Mouse (Mus musculus) intestine, embryonic 14.5 days (tissue): Measurements from ENCODE around the gene Ripply3. TPM values are rescaled to one million over a fixed set of nuclear protein-coding genes. Genes with fewer than 3 reads are reported as not detected.

Source experiments
- ATAC-seq: fragments of 200-750 bp; cut with Nextera tagmentation; replicated peaks from 2 replicates; pipeline ENCODE4 v1.8.0; 2017; ENCODE audit warnings: low read depth, moderate number of reproducible peaks, moderate TSS enrichment, moderate library complexity; ENCODE audit not compliant: low FRiP score, low TSS enrichment
- DNase-seq: peaks from one replicate; pipeline ENCODE4 v3.0.0-alpha.2; 2018; ENCODE audit warnings: low spot score
- H3K27ac ChIP-seq: fragments of 300-500 bp; sonication (generic); 2 replicates; pipeline ENCODE4 v1.5.1; 2014; ENCODE audit warnings: low read depth, mild to moderate bottlenecking, control low read depth
- H3K27me3 ChIP-seq: fragments of 300-500 bp; sonication (generic); replicated peaks from 2 replicates; pipeline ENCODE4 v1.6.1; 2014; ENCODE audit warnings: low read length, control low read depth; ENCODE audit not compliant: control insufficient read depth, insufficient read depth
- H3K36me3 ChIP-seq: fragments of 300-500 bp; sonication (generic); 2 replicates; pipeline ENCODE4 v1.6.1; 2014; ENCODE audit warnings: low read length, control low read depth; ENCODE audit not compliant: control insufficient read depth, insufficient read depth
- H3K4me1 ChIP-seq: fragments of 300-500 bp; sonication (generic); replicated peaks from 2 replicates; pipeline ENCODE4 v1.6.1; 2014; ENCODE audit warnings: low read length, control low read depth, mixed read lengths; ENCODE audit not compliant: control insufficient read depth, insufficient read depth
- H3K4me2 ChIP-seq: fragments of 300-500 bp; sonication (generic); 2 replicates; pipeline ENCODE4 v1.6.1; 2014; ENCODE audit warnings: low read length
- H3K4me3 ChIP-seq: fragments of 300-500 bp; sonication (generic); 2 replicates; pipeline ENCODE4 v1.5.1; 2014; ENCODE audit warnings: low read depth, low read length, control low read depth, mixed read lengths
- H3K9ac ChIP-seq: fragments of 300-500 bp; sonication (generic); 2 replicates; pipeline ENCODE4 v1.6.1; 2014; ENCODE audit warnings: mild to moderate bottlenecking, low read length
- H3K9me3 ChIP-seq: fragments of 300-500 bp; sonication (generic); 2 replicates; pipeline ENCODE4 v1.6.1; 2016; ENCODE audit warnings: low read length, control low read depth; ENCODE audit not compliant: control insufficient read depth
- WGBS: fragments of 180-500 bp; shearing (Covaris S2); extraction: QIAGEN DNeasy Blood & Tissue Kit; methylation state at CpG from one replicate; pipeline ENCODE4 v1.1.7; 2014; 5-methylcytosine and 5-hydroxymethylcytosine counted together
- polyA plus RNA-seq: library from polyadenylated mRNA; unstranded; fragments of >200 nt; fragmentation: Nextera tagmentation; extraction: Ambion mirVana; gene quantifications from 2 replicates; pipeline ENCODE4 v1.2.1, GENCODE M21; 2014

Gene Ripply3
- polyA plus RNA-seq, 1 experiment from 2014 or later: 4.4 TPM

DNA sequence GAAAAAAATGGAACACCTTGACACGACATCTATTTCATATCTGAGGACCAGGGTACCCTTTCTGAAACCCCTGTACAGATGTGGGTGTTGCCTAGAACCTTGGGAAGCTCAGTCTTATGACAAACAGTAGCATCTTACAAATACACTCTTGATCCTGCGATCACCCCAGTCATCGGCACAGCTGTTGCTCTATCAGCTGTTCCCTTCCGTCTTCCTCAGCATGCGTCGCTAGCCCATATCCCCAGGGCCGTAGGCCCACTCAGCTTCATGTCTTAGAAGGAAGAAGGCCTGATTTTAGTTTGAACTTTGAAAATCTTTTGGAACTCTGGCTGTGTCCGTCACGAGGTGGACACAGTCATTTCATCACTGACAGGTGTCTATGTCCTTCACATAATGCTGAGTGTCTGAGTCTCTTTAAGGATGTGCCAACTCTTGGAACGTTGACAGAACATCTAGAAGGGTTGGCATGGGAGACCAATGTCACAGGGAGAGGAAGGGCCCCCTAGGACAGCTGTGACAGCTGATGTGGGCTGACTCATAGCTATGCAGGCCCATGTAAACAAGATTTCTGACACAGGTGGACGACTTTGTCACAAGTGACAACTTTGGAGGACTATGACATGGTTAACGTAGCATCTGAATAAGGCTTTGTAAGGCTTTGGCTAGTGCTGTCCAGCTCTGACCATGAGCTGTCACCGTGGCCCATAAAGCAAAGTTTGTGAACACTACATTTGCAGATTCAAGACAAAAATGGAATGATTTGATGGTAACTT lies 32.5 kb downstream of the Ripply3 start:
- Histone ChIP-seq H3K4me2 (no peak overlapping the region), H3K27ac (no peak overlapping the region), H3K36me3 (0 out of 2 replicates have a peak, but pooled peaks cover 5% of the 10 kb centered on the region), H3K9ac (no peak overlapping the region), H3K27me3 (no peaks in the 10 kb centered on the region), H3K9me3 (no peaks in the 10 kb centered on the region), H3K4me1 (no peaks in the 10 kb centered on the region), H3K4me3 (no peak overlapping the region)
- 88% methylated on average over 13 of the region's 13 CpGs for WGBS
- DNase-seq (no peak), ATAC-seq (no peak)

DNA sequence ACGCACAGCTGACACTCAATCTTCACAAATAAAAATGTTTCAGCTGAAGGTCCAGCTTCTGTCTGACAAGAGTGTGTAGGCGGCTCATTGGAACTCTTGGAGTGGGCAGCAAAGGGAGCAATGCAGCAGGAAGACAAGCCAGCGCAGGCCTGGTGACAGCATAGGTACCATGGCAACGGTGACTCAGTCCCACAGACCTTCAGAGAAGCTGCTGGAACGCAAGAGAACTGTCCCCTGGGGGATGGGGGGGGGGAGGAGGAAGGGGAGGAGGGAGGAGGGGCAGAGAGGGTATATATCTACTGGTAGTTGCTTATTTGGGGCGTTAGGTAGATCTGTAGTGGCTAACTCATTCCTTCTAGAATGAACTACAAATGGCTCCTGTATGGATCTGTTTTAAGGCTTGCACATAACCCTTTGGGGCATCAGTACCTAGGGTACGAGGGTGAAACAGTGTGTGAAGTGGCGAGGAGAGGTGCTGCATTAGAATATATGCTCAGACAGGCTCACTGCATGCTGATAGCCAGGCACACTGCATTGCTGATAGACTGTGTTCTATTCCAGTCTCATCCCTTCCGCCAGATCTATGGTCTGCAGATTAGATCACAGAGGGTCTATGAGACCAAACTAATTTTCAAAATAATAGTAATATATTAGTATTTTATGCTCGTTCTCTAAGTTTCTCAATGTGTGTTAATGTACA lies 34.1 kb downstream of the Ripply3 start:
- H3K36me3 ChIP-seq: 0 out of 2 replicates have a peak, but pooled peaks cover 5% of the 10 kb centered on the region
- no peak overlapping the region for H3K27ac ChIP-seq
- H3K4me2 ChIP-seq: no peak overlapping the region
- ATAC-seq: no peak; the same call in 1 of the 2 replicates
- H3K4me3 ChIP-seq: no peak overlapping the region
- no peak overlapping the region for H3K9ac ChIP-seq
- WGBS: 48% methylated on average over 10 of the region's 10 CpGs
- H3K4me1 ChIP-seq: no peaks in the 10 kb centered on the region
- DNase-seq: no peak
- H3K9me3 ChIP-seq: no peaks in the 10 kb centered on the region
- H3K27me3 ChIP-seq: no peaks in the 10 kb centered on the region

- Histone ChIP-seq H3K9ac (no peak overlapping the region), H3K4me3 (no peak overlapping the region), H3K4me2 (no peak overlapping the region), H3K27ac (no peak overlapping the region), H3K27me3 (no peaks in the 10 kb centered on the region), H3K4me1 (no peaks in the 10 kb centered on the region), H3K36me3 (0 out of 2 replicates have a peak, but pooled peaks cover 5% of the 10 kb centered on the region), H3K9me3 (no peaks in the 10 kb centered on the region)
- 89% methylated on average over 4 of the region's 4 CpGs for WGBS
- no peak for DNase-seq
- ATAC-seq: no peak
Measured at GRCm38 (mm10) chr16:94363814-94364213, 35.6 kb downstream of the Ripply3 start.

- DNase-seq (no peak), ATAC-seq (no peak)
- Histone ChIP-seq H3K36me3 (0 out of 2 replicates have a peak, but pooled peaks cover 5% of the 10 kb centered on the region), H3K4me1 (peaks cover 5% of the 10 kb centered on the region), H3K4me3 (no peak overlapping the region), H3K4me2 (no peak overlapping the region), H3K9me3 (no peaks in the 10 kb centered on the region), H3K27ac (no peak overlapping the region), H3K9ac (no peak overlapping the region), H3K27me3 (no peaks in the 10 kb centered on the region)
- 85% methylated on average over 3 of the region's 3 CpGs for WGBS
Measured at GRCm38 (mm10) chr16:94365435-94365834, 37.2 kb downstream of the Ripply3 start.

DNA sequence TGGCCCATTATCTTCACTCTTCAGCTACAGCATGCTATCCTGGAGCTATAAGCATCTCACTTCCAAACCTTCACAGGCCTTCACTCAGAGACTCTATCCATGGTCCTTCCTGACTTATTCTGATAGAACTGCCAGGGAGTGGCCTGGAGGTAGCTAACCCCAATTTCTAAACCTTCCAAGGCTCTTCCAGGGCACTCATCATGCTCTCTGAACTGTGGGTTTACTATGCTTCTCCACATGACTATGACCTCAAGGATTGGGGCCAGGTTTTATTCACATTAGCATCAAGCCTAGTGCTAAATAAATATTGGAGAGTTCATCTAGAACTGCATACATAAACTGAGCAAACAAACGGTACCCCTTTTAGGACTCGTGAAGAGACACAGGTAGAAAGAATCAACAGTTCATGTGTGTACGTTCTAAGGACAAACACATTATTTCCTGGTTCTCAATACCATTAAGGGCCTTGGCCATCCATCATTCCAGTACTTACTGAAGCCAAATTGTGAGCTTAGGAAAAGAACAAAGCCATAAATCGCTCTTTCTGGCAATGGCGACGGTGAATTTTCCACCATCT lies 41.5 kb downstream of the Ripply3 start:
- Histone ChIP-seq H3K36me3 (0 out of 2 replicates have a peak, but pooled peaks cover 5% of the 10 kb centered on the region), H3K4me2 (peak overlapping the region; percentile 65), H3K9ac (peak overlapping the region; percentile 74), H3K4me3 (peak overlapping the region; percentile 67), H3K27ac (peak overlapping the region; percentile 97), H3K27me3 (no peaks in the 10 kb centered on the region), H3K4me1 (peaks cover 24% of the 10 kb centered on the region), H3K9me3 (no peaks in the 10 kb centered on the region)
- peak; percentile 7; the same call in 1 of the 2 replicates for ATAC-seq
- DNase-seq: no peak
- WGBS: 3% methylated on average over 6 of the region's 6 CpGs

GRCm38 (mm10) chr16:94370173-94370914 lies 42.1 kb downstream of the Ripply3 start, which contains the start of gene Ttc3:
Gene Ttc3 (plus strand): TSS chr16:94370618.
- H3K27me3 ChIP-seq: no peaks in the 10 kb centered on the region
- H3K4me3 ChIP-seq: peak within 1 kb of the TSS; percentile 67
- no peaks in the 10 kb centered on the region for H3K36me3 ChIP-seq
- under 1% methylated on average over 78 of the region's 79 CpGs for WGBS
- no peaks in the 10 kb centered on the region for H3K9me3 ChIP-seq
- H3K4me2 ChIP-seq: peak within 1 kb of the TSS; percentile 65
- ATAC-seq (peak; percentile 84), DNase-seq (peak; percentile 93)
- peak within 1 kb of the TSS; percentile 97 for H3K27ac ChIP-seq
- peaks cover 24% of the 10 kb centered on the region for H3K4me1 ChIP-seq
- H3K9ac ChIP-seq: peak within 1 kb of the TSS; percentile 74

- peaks cover 24% of the 10 kb centered on the region for H3K4me1 ChIP-seq
- no peaks in the 10 kb centered on the region for H3K27me3 ChIP-seq
- H3K4me2 ChIP-seq: peak overlapping the region; percentile 65
- H3K9ac ChIP-seq: peak overlapping the region; percentile 74
- H3K36me3 ChIP-seq: no peaks in the 10 kb centered on the region
- under 1% methylated on average over 40 of the region's 43 CpGs for WGBS
- ATAC-seq (peak; percentile 78), DNase-seq (no peak)
- H3K4me3 ChIP-seq: peak overlapping the region; percentile 67
- peak overlapping the region; percentile 97 for H3K27ac ChIP-seq
- H3K9me3 ChIP-seq: no peaks in the 10 kb centered on the region
Measured at GRCm38 (mm10) chr16:94370915-94371300, 42.7 kb downstream of the Ripply3 start.

DNA sequence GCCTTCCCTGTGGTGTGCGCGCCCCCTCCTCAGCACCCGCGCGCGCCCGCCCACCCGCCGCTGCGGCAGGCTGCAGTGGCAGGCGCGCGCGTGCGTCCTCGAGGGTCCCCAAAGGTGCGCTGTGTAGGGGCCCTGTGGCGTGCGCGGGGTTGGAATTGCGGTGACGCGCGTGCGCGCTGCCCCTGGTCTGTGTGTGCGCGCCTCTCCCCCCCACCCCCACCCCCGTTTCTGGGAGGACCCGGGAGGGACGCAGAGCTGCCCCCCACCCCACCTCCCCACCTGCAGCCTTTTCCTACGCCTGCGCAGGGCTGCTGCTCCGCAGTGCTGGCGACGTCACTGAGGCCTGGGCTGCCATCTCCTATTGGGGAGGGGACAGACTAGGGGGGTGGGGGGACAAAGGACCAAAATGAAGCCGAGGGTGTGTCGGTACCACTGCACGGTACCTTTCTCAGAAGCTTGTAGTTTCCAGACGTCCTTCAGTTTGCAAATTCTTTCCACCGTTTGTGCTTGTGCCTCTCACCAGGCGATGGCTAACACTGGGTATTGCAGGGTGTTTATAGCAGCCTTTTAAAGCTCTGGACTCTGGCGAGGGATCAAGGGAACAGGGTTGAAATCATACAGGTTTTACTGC lies 43.2 kb downstream of the Ripply3 start, which contains the start of gene Pigp:
Gene Pigp, minus strand, starts transcription at position 542 of the 631 bp plus-strand sequence.
- under 1% methylated on average over 42 of the region's 43 CpGs for WGBS
- H3K9me3 ChIP-seq: no peaks in the 10 kb centered on the region

More for the DNA sequence above, 43.2 kb downstream of the Ripply3 start, which contains the start of gene Pigp:
- Histone ChIP-seq H3K4me2 (peak within 1 kb of the TSS; percentile 65), H3K4me3 (peak within 1 kb of the TSS; percentile 67), H3K9ac (peak within 1 kb of the TSS; percentile 74), H3K36me3 (no peaks in the 10 kb centered on the region), H3K27ac (peak within 1 kb of the TSS; percentile 97), H3K4me1 (peaks cover 24% of the 10 kb centered on the region), H3K27me3 (no peaks in the 10 kb centered on the region)
- DNase-seq (peak; percentile 92), ATAC-seq (peak; percentile 80)
